Mouse (Mus musculus) intestine, postnatal 0 days (tissue): Measurements from ENCODE around the gene Phgdh. TPM values are rescaled to one million over a fixed set of nuclear protein-coding genes. Genes with fewer than 3 reads are reported as not detected.

Source experiments
- ATAC-seq: fragments of 200-750 bp; cut with Nextera tagmentation; 2 replicates; pipeline ENCODE4 v1.8.0; 2017; ENCODE audit warnings: mild to moderate bottlenecking, moderate TSS enrichment, moderate library complexity
- H3K27ac ChIP-seq: fragments of 300-500 bp; sonication (generic); 2 replicates; pipeline ENCODE4 v1.5.1; 2014; ENCODE audit warnings: mild to moderate bottlenecking, low read depth, low read length, moderate library complexity
- H3K27me3 ChIP-seq: fragments of 300-500 bp; sonication (generic); replicated peaks from 2 replicates; pipeline ENCODE4 v1.6.1; 2014; ENCODE audit warnings: low read length, mixed read lengths; ENCODE audit not compliant: control insufficient read depth, insufficient read depth
- H3K36me3 ChIP-seq: fragments of 300-500 bp; sonication (generic); 2 replicates; pipeline ENCODE4 v1.6.1; 2014; ENCODE audit warnings: mild to moderate bottlenecking, moderate library complexity; ENCODE audit not compliant: control insufficient read depth, insufficient read depth
- H3K4me1 ChIP-seq: fragments of 300-500 bp; sonication (generic); replicated peaks from 2 replicates; pipeline ENCODE4 v1.6.1; 2014; ENCODE audit warnings: antibody characterized with exemption, low read length, mixed read lengths; ENCODE audit not compliant: control insufficient read depth, insufficient read depth
- H3K4me2 ChIP-seq: fragments of 300-500 bp; sonication (generic); replicated peaks from 2 replicates; pipeline ENCODE4 v1.6.1; 2014; ENCODE audit warnings: low read depth, mild to moderate bottlenecking, moderate library complexity
- H3K4me3 ChIP-seq: fragments of 300-500 bp; sonication (generic); 2 replicates; pipeline ENCODE4 v1.5.1; 2014; ENCODE audit warnings: low read depth, low read length
- H3K9ac ChIP-seq: fragments of 300-500 bp; sonication (generic); 2 replicates; pipeline ENCODE4 v1.6.1; 2014; ENCODE audit warnings: mild to moderate bottlenecking, low read depth, low read length
- H3K9me3 ChIP-seq: fragments of 300-500 bp; sonication (generic); 2 replicates; pipeline ENCODE4 v1.6.1; 2016; ENCODE audit warnings: mixed run types; ENCODE audit not compliant: control insufficient read depth
- CTCF ChIP-seq: sonication (generic); IDR thresholded peaks from 2 replicates; pipeline ENCODE4 v1.5.1; 2016; ENCODE audit warnings: low read depth, mild to moderate bottlenecking, control low read depth, antibody characterized with exemption, moderate library complexity
- WGBS: fragments of 180-500 bp; shearing (Covaris S2); extraction: QIAGEN DNeasy Blood & Tissue Kit; methylation state at CpG from one replicate; pipeline ENCODE4 v1.1.7; 2014; 5-methylcytosine and 5-hydroxymethylcytosine counted together
- polyA plus RNA-seq: library from polyadenylated mRNA; unstranded; fragments of >200 nt; fragmentation: Nextera tagmentation; extraction: Ambion mirVana; gene quantifications from 2 replicates; pipeline ENCODE4 v1.2.1, GENCODE M21; 2015

Gene Phgdh
- polyA plus RNA-seq, 1 experiment from 2014 or later, result 89.9 TPM

GRCm38 (mm10) chr3:98381677-98382245, 42.0 kb upstream of the Phgdh start:
- peak overlapping the region; percentile 94 for H3K4me2 ChIP-seq
- H3K4me1 ChIP-seq, result no peaks in the 10 kb centered on the region
- H3K9me3 ChIP-seq, result no peaks in the 10 kb centered on the region
- H3K27me3 ChIP-seq, result no peaks in the 10 kb centered on the region
- H3K4me3 ChIP-seq, result peak overlapping the region; percentile 74
- 7% methylated on average over 17 of the region's 17 CpGs for WGBS
- no peak overlapping the region for H3K27ac ChIP-seq
- peak; percentile 7; the same call in 1 of the 2 replicates for ATAC-seq
- H3K9ac ChIP-seq, result peak overlapping the region; percentile 62
- peak; percentile 70 for TF ChIP-seq CTCF
- H3K36me3 ChIP-seq, result no peaks in the 10 kb centered on the region

- H3K4me1 ChIP-seq, result no peaks in the 10 kb centered on the region
- H3K36me3 ChIP-seq, result no peaks in the 10 kb centered on the region
- no peak overlapping the region for H3K4me2 ChIP-seq
- no peak overlapping the region for H3K4me3 ChIP-seq
- TF ChIP-seq CTCF, result no peak
- H3K9me3 ChIP-seq, result no peaks in the 10 kb centered on the region
- no peaks in the 10 kb centered on the region for H3K27me3 ChIP-seq
- H3K27ac ChIP-seq, result no peak overlapping the region
- no peak overlapping the region for H3K9ac ChIP-seq
- no peak for ATAC-seq
- whole genome bisulfite sequencing, result 7% methylated on average over 7 of the region's 7 CpGs
Observed at GRCm38 (mm10) chr3:98379236-98379635, 39.4 kb upstream of the Phgdh start.

DNA sequence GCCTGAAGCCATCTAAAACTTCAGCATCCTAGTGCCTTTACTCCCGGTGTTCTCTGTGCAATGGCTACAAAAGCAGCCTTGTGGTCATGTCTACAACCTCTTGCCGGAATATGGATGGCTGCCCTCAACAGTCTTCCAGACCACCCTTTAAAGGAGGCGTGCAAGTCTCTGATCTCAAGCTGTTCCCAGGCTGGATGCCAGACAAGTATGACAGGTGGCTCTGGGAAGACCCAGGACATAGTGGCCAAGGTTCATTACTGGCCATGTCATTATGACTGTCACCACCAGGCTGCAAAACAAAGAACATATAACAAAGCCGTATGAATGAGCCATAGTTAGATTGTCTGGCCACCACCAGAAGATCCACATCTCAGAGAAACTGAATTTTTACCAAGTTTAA, 38.5 kb upstream of the Phgdh start:
- WGBS, result 80% methylated on average over 4 of the region's 4 CpGs
- H3K4me1 ChIP-seq, result no peaks in the 10 kb centered on the region
- no peak for ATAC-seq

DNA sequence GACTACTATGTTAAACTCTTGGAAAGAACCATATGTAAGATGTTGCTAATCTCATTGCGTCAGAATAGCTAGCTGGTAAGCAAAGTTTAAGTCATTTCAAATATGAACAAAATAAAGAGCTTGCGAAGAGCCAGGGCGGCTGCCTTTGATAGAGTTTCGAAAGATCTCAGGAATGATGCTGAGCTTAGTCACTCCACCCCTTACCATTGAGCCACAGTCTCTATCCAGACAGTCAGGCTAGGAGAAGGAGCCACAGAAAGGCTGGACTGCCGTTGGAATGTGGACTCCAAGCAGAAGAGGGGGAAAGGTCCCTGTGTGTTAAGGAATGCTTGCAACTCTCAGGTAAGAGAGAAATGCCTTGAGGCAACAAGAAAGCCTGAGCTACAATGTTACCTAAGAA, 35.2 kb upstream of the Phgdh start:
- Histone ChIP-seq H3K4me2 (no peak overlapping the region), H3K36me3 (no peaks in the 10 kb centered on the region), H3K4me1 (no peaks in the 10 kb centered on the region), H3K4me3 (no peak overlapping the region), H3K27me3 (no peaks in the 10 kb centered on the region), H3K9me3 (peaks cover 4% of the 10 kb centered on the region; the same call in 1 of the 2 replicates), H3K27ac (no peak overlapping the region), H3K9ac (no peak overlapping the region)
- TF ChIP-seq CTCF, result no peak
- no peak for ATAC-seq
- WGBS, result 81% methylated on average over 5 of the region's 5 CpGs

More for the DNA sequence above, 38.5 kb upstream of the Phgdh start:
- no peaks in the 10 kb centered on the region for H3K27me3 ChIP-seq
- no peak overlapping the region for H3K4me2 ChIP-seq
- no peak overlapping the region for H3K4me3 ChIP-seq
- TF ChIP-seq CTCF, result no peak
- H3K9ac ChIP-seq, result no peak overlapping the region
- no peak overlapping the region for H3K27ac ChIP-seq
- H3K36me3 ChIP-seq, result no peaks in the 10 kb centered on the region
- H3K9me3 ChIP-seq, result no peaks in the 10 kb centered on the region

DNA sequence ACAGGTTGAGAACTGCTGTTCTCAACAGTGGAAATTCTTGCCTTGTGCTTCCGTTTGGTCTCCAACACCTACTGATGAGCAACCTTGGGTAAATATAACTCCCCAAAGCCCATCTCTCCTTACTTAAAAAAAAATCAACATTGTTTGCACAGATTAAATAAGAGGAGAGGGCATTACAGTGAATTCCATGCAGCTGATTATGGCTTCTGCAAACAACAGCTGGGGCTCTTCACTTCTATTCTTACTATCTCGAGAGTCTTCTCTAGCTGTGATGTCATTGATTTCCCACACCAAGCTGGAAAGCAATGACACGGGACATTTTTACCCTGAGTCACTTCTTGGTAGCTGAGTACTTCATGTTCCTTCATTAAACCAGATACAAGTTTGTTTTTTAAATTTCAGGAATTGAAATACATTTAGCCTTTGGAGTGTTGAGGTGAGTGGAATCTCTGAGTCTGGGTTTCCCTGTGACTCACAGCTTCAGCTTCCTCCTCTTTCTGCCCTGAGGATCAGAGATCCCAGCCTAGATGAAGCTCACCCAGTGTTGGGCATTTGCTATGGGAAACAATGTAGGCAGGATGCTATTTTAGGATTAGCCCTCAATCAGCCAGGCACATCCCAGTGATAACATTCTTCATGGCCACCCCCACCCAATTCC, 34.4 kb upstream of the Phgdh start:
- ATAC-seq, result no peak
- no peak for TF ChIP-seq CTCF
- no peak overlapping the region for H3K4me3 ChIP-seq
- peaks cover 4% of the 10 kb centered on the region; the same call in 1 of the 2 replicates for H3K9me3 ChIP-seq
- no peak overlapping the region for H3K27ac ChIP-seq
- H3K36me3 ChIP-seq, result no peaks in the 10 kb centered on the region
- H3K27me3 ChIP-seq, result no peaks in the 10 kb centered on the region
- no peaks in the 10 kb centered on the region for H3K4me1 ChIP-seq
- WGBS, result 49% methylated on average over 3 of the region's 3 CpGs
- H3K4me2 ChIP-seq, result no peak overlapping the region
- H3K9ac ChIP-seq, result no peak overlapping the region

DNA sequence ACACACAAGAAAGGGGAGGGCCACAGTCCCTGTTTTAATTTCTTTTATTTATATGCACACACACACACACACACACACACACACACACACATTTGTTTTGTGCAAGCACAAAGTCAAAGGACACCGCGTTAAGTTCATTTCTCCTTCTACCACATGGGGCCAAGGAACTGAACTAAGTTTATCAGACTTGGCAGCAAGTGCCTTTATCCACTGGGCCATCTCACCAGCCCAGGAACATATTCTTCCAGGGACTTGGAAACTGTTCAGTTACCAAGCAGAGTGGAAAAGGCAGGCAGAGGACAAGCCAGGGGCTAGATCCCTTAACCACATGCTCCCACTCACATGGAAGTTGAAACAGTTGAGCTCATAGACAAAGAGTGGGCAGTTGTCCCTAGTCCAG, 29.0 kb upstream of the Phgdh start:
- no peak for TF ChIP-seq CTCF
- no peak overlapping the region for H3K9ac ChIP-seq
- no peak overlapping the region for H3K4me3 ChIP-seq
- H3K4me1 ChIP-seq, result no peaks in the 10 kb centered on the region
- 94% methylated on average over 2 of the region's 2 CpGs for WGBS
- H3K27me3 ChIP-seq, result no peaks in the 10 kb centered on the region
- no peak overlapping the region for H3K4me2 ChIP-seq
- no peak for ATAC-seq
- no peaks in the 10 kb centered on the region for H3K36me3 ChIP-seq
- no peak overlapping the region for H3K27ac ChIP-seq
- peaks cover 4% of the 10 kb centered on the region; the same call in 1 of the 2 replicates for H3K9me3 ChIP-seq
